Mouse (Mus musculus) heart, postnatal 4 days (tissue): ENCODE results near the gene Smad9. TPM values are rescaled to one million over a fixed set of nuclear protein-coding genes. Genes with fewer than 3 reads are reported as not detected.

Experiments used
- DNase-seq: peaks from one replicate; pipeline ENCODE4 v3.0.0; 2021
- total RNA-seq, 2 experiments: library from RNA; stranded (reverse); gene quantifications; 2 replicates each; pipeline ENCODE4 v1.2.3; 2021

The Smad9 gene
- total RNA-seq, 2 experiments from 2014 or later, result 1.5 to 1.8 TPM

GRCm38 (mm10) chr3:54757446-54757845 is 2.1 kb downstream of the Smad9 start:
- DNase-seq, result no peak

- no peak for DNase-seq
Measured at GRCm38 (mm10) chr3:54759211-54759610, 3.8 kb downstream of the Smad9 start.

DNA sequence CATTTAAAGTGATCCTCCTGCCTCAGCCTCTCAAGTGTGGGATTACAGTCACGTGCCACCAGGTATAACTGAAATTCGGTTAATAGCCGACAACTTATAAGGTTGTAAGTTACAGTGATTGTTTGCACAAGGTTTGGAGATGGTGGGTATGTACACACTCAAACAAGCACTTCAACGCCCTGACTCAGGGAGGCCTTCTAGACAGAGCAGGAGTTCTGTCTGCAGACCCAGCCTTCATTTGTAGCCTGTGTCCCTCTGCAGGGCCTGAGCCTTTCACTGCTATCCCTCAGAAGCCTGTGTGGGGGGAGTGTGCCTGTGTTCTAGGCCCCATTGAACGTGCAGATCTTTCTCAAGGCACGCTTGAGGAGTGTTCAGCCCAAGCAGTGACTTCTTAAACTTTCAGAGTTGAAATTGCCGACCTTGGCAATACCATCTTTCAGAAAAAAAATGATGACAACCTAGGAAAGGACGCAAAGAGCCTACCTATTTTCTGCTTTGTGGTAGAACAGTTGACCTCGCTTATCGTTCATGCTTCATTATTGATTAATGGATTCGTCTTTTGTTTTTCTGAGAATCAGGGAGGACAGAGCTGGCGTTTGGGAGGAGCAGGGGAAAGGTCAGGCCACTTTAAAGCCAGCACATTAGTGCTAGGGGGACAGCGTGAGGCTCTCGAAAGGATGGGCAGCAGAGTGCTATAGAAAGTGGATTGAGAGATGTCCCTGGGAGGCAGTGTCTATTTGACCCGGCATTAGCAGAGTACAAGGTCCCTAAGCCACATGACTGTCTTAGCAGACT is 5.1 kb downstream of the Smad9 start:
- no peak for DNase-seq

DNA sequence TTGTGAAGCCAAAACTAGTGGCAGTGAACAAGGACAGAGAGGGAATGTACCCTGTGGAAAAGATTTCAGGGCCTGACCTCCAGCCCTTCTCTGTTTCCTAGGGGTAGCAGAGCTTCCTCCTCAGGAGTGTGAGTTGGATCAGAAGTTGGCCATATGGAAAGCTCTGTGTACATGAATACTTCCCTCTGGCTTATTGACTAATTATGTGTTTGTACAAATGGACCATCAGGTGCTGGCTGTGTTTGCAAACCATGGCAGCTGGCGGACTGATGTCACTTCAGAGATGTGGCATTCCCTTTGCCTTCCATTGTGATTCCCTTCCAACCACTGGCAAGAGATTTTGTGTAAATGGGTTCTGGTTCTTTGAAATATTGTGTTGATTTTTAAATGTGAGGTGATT is 5.9 kb downstream of the Smad9 start:
- DNase-seq, result no peak

DNA sequence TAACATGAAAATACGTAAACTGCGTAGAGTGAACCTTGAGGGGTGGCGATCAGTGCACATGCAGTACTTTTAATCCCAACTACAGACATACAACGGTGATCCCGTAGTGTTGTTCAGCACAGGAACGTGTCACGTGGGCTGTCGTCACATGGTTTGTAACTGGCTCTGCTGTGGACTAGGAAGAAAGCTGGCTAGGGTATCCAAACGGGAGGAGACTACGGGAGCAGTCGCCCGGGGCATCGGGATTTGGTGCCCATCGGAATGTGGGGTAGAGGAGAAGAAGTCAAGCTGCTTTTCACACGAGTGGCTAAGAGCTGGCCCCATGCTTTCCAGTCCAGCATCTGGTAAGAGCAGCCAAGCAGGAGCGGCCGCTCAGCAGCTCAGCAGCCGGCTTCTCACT is 9.0 kb downstream of the Smad9 start:
- DNase-seq, result peak; percentile 40

GRCm38 (mm10) chr3:54765521-54765920 is 10.1 kb downstream of the Smad9 start:
- peak; percentile 20 for DNase-seq

DNA sequence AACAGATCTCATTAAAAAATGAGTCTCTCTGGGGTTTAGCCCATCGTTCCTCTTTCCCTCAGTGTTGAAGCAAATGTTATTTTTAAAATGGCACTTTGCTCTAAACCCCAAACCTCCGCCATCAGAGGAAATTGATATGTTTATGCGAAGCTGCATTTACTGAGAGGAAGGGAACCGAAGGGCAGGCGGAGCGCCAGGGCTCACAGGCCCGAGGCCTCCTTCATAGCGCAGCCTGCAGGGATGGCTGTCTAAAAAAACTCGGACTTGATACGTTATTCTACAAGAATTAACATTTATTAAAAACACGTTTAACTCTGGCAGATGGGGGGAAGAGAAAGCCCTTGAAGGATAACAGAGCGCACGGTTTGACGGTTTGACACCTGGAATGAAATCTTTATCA is 10.7 kb downstream of the Smad9 start:
- no peak for DNase-seq

GRCm38 (mm10) chr3:54766811-54767210 is 11.4 kb downstream of the Smad9 start:
- no peak for DNase-seq

DNA sequence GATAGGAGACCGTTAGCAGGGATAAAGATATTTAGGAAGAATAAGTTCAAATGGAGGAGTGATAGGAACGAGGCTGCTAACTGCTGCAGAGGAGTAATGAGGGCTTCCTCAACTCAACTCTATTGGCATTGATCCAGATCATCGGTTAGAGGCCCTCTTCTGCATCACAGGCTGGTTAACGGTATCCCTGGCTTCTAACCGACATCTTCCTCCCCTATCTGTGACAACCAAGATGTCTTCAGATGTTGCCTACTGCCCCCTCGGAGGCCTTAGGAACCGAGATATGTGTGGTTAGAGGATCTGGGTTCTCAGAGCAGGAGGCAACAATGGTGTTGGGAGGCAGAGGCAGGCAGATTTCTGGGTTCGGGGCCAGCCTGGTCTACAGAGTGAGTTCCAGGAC is 13.2 kb downstream of the Smad9 start:
- no peak for DNase-seq

DNA sequence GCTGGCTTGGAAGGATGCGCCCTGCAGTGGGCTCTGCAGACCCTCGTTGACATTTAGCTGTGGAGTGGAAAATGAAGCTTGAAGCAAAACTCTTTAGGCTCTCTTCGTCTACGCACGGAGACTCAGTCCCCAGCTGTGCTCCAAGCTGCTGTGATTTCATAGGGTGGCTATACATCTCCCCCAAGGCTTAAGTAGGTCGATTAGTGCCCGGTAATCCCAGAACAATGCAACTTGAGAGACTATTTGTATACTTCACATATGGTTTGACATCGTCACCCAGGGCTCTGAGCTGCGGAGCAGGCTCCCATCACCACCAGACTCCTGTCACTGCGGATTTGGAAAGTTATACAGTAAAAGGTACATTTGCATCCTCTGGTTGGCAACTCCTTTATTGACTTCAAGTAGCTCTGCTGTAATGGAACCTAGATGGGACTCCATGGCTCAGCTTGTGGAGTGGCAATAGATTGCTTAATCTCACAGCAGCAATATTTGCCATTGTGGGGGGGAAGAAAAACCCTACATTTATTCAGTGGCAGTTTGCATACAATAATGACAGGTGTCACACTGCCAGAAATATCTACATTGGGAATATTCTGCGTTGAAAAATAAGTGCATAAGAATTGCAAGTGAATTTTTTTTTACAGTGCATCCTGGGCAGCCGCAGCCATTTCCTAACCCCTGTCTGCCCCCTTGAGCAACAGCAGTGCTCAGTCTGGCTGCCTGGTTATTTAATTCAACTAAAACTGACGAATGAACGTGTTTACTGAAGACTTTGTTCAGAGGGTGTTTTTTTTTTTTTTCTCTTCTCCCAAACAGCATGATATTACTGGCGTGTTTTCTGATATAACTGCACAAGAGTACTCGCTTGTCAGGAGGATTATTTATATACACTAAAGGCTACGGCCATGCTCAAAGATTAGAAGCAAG is 14.2 kb downstream of the Smad9 start:
- no peak for DNase-seq

GRCm38 (mm10) chr3:54773613-54774012 is 18.2 kb downstream of the Smad9 start:
- DNase-seq, result no peak

DNA sequence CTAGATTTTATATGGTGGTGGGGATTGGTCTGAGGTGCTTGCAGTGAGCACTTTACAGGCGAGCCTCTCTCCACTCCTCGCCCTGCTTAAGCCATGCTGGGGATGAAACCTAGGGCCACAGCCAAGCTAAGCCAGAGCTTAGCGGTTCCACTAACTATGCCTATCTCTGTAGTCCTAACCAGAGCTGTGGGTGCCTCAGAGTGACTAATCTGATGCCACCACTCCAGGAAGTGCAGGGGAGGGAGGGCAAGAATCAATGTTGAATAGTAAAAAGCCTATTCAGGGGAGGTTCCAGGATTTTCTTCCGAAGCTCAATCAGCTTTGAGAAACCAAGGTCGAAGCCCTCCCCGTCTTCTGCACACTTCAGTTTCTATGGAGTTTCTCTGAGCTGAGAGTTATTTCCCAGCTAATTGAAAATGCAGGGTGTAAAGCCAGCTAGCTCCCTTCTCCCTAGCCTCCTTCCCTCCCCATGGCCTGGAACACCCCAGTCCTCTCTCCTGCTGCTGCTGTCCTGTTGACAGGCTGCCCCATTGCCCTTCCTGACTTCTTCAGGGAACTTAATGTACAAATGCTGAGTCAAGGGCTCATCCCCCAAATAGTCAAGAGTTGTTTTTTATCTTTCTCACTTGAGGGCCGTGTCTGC is 20.7 kb downstream of the Smad9 start:
- DNase-seq, result no peak

DNA sequence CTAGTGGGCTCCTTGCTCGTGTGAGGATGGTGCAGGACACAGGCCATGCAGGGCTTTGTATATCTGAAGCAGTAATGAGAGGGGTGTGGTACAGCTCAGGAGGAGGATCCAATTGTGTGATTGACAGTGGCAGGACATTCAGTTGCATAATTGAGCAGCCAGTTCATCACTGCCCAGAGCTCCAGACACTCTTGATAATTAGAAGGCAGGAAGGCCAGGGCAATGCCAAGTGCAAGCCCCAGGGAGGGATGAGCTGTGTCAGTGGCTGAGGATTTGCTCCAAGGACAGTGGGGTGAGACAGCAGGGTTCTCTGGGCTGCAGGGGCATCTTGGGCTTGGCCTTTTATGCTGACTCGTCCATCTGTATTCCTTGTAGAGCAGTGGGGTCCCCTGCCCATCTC is 35.2 kb downstream of the Smad9 start:
- no peak for DNase-seq

- no peak for DNase-seq
Measured at GRCm38 (mm10) chr3:54791822-54792677, 36.7 kb downstream of the Smad9 start.

DNA sequence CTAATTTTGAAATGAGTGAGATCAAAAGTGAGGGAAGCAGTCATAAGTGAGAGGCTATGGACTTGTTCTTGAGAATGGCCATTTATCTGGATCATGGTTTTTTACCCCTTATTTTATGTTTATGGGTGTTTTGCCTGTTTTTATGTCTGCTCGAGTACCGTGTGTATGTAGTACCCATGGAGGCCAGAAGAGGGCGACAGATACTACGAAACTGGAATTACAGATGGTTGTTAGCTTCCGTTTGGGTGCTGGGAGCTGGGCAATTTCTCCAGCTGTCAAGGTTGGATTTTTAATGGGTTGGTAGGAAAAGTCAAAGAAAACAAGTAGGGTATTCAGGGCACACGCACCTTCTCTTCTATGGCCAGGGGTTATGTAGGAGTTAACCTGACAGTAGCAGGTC is 38.4 kb downstream of the Smad9 start:
- no peak for DNase-seq

DNA sequence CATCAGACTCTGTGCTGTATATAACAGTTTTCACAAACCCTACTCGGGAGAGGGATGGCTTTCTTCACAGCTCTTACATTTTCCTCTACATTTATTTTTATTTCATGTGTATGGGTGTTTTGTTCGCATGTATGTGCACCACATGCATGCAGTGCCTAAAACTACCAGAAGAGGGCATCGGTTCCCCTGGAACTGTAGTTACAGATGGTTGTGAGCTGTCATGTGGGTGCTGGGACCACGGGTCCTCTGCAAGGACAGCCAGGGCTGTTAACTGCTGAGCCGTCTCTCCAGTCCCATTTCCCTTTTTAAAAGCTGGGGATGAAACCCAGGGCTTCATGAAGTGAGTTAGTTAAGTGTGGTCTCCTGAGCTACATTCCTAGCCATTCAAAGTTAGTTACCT is 40.0 kb downstream of the Smad9 start:
- no peak for DNase-seq

- DNase-seq, result no peak
Measured at GRCm38 (mm10) chr3:54795806-54796205, 40.4 kb downstream of the Smad9 start.

DNA sequence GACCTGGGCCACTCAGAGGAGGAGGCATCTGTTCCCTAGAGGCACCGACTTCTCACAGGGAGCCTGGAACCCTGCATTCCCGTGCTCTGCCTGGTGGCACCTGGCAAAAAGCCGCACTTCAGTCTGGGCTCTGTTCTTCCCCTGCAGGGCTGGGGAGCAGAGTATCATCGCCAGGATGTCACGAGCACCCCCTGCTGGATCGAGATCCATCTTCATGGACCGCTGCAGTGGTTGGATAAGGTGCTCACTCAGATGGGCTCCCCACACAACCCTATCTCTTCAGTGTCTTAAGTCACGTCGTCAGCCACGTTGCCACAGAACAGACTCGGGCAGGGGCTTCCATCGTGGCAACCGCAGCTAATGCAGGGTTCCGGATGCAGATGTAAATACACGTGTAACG is 41.8 kb downstream of the Smad9 start:
- DNase-seq, result peak; percentile 73

GRCm38 (mm10) chr3:54803713-54804112 is 48.3 kb downstream of the Smad9 start:
- no peak for DNase-seq

GRCm38 (mm10) chr3:54807061-54807661 is 51.8 kb downstream of the Smad9 start:
- DNase-seq, result no peak

- peak; percentile 95 for DNase-seq
Measured at GRCm38 (mm10) chr3:54807666-54808217, 52.4 kb downstream of the Smad9 start, which contains the start of gene Rfxap. Rfxap (minus strand) TSS chr3:54807791.
